In genomic region chr13:55512379-55513031, GRCm38 (mm10) we compare ENCODE assay signal across 8 mouse cellular contexts. TPM values are rescaled to one million over a fixed set of nuclear protein-coding genes. Genes with fewer than 3 reads are reported as not detected.
DNase-seq lines count a peak whose midpoint lies in the region; ATAC-seq lines count a peak whose summit lies in the region.

No protein-coding gene starts in this region.

- H3K36me3 ChIP-seq in lung, embryonic 15.5 days, result peaks cover 24% of the 10 kb centered on the region

- H3K27me3 ChIP-seq in lung, embryonic 15.5 days, result peaks cover 13% of the 10 kb centered on the region; the same call in 1 of the 2 replicates

- H3K4me1 ChIP-seq in lung, embryonic 15.5 days, result peaks cover 30% of the 10 kb centered on the region

- under 1% methylated on average over 25 of the region's 25 CpGs for WGBS in lung, embryonic 15.5 days

- peak overlapping the region; percentile 73 for H3K4me3 ChIP-seq in lung, embryonic 15.5 days

- ATAC-seq in lung, embryonic 15.5 days (ENCODE audit: borderline replicate concordance, extremely low read depth, low FRiP score, low TSS enrichment), result peak; percentile 61
- no peak for ATAC-seq in inflammation-experienced regulatory T-cells, adult 6 months

- H3K9ac ChIP-seq in lung, embryonic 15.5 days, result peak overlapping the region; percentile 78

- no peaks in the 10 kb centered on the region for H3K9me3 ChIP-seq in lung, embryonic 15.5 days

- DNase-seq in thymus, postnatal 4 days, result peak; percentile 46
- no peak for DNase-seq in thymus, postnatal 14 days
- DNase-seq in cerebellum, postnatal 4 days (ENCODE audit: low spot score in 2 of 2), result peak; percentile 25 to 35
- DNase-seq in heart, adult 11 months, result peak; percentile 98
- peak; percentile 72 for DNase-seq in kidney, adult 18-20 months
- DNase-seq in retina, embryonic 14.5 days (ENCODE audit: low spot score), result peak; percentile 58

- peak overlapping the region; percentile 71 for H3K4me2 ChIP-seq in lung, embryonic 15.5 days

- peak overlapping the region; percentile 94 for H3K27ac ChIP-seq in lung, embryonic 15.5 days

RNA-seq across cellular contexts. Expression of gene Pdlim7, which starts 1.0 kb away (rescaled TPM):
- 169 and 176 TPM in 2 replicates for polyA plus RNA-seq in lung, embryonic 15.5 days (2015; fragmentation: Nextera tagmentation; extraction: Ambion mirVana)
- polyA plus RNA-seq in inflammation-experienced regulatory T-cells, adult 6 months (2017; shearing (Covaris generic)), result 10 to 100 TPM; 13.2 to 15.7 (median 13.5) TPM

RNA-seq across cellular contexts. Expression of gene Dok3, which starts 16.6 kb away (rescaled TPM):
- 2.7 and 3.1 TPM in 2 replicates for polyA plus RNA-seq in lung, embryonic 15.5 days (2015; fragmentation: Nextera tagmentation; extraction: Ambion mirVana)
- polyA plus RNA-seq in inflammation-experienced regulatory T-cells, adult 6 months (2017; shearing (Covaris generic)), result 1 to 10 TPM in 2 of 3 experiments, under 1 TPM in 1; 0.93 to 1.1 (median 1.1) TPM

RNA-seq across cellular contexts. Expression of gene Ddx41, which starts 24.0 kb away (rescaled TPM):
- 65.7 and 67.2 TPM in 2 replicates for polyA plus RNA-seq in lung, embryonic 15.5 days (2015; fragmentation: Nextera tagmentation; extraction: Ambion mirVana)
- 10 to 100 TPM; 41.7 to 61.0 (median 54.6) TPM for polyA plus RNA-seq in inflammation-experienced regulatory T-cells, adult 6 months (2017; shearing (Covaris generic))

RNA-seq across cellular contexts. Expression of gene Dbn1, which starts 24.6 kb away (rescaled TPM):
- polyA plus RNA-seq in lung, embryonic 15.5 days (2015; fragmentation: Nextera tagmentation; extraction: Ambion mirVana), result 124 and 132 TPM in 2 replicates
- under 1 TPM in 1 of 3 experiments, not detected in 2; 0.15 TPM for polyA plus RNA-seq in inflammation-experienced regulatory T-cells, adult 6 months (2017; shearing (Covaris generic))

RNA-seq across cellular contexts. Expression of gene Prr7, which starts 48.4 kb away (rescaled TPM):
- polyA plus RNA-seq in lung, embryonic 15.5 days (2015; fragmentation: Nextera tagmentation; extraction: Ambion mirVana), result 0.29 and 0.39 TPM in 2 replicates
- under 1 TPM in 1 of 3 experiments, not detected in 2; 0.26 TPM for polyA plus RNA-seq in inflammation-experienced regulatory T-cells, adult 6 months (2017; shearing (Covaris generic))

Comparison
In these comparisons a context has a peak if more than half of its experiments do, and no peak if none do; other contexts are left out.
1. RNA of gene Pdlim7, which starts 1.0 kb away (polyA plus RNA-seq): 169 to 176 TPM in lung, embryonic 15.5 days; 13.2 to 15.7 TPM in inflammation-experienced regulatory T-cells, adult 6 months; every median in the first group is over 10 times any median in the second.